Mouse (Mus musculus) forebrain, embryonic 13.5 days (tissue): ENCODE results near the gene Praf2. TPM values are rescaled to one million over a fixed set of nuclear protein-coding genes. Genes with fewer than 3 reads are reported as not detected.
"Not testable (repeated sequence)": the region's sequence is repeated elsewhere in the genome, so short reads cannot be mapped to it uniquely, and the experiment has no call there.

Experiments used
- ATAC-seq: fragments of 200-750 bp; cut with Nextera tagmentation; 2 replicates; pipeline ENCODE4 v1.8.0; 2017
- H3K27ac ChIP-seq: fragments of 300-500 bp; sonication (generic); 2 replicates; pipeline ENCODE4 v1.5.1; 2015; ENCODE audit warnings: inconsistent platforms, mild to moderate bottlenecking, moderate library complexity
- H3K27me3 ChIP-seq: fragments of 300-500 bp; sonication (generic); 2 replicates; pipeline ENCODE4 v1.6.1; 2015; ENCODE audit warnings: mild to moderate bottlenecking, inconsistent platforms
- H3K36me3 ChIP-seq: fragments of 300-500 bp; sonication (generic); 2 replicates; pipeline ENCODE4 v1.6.1; 2015; ENCODE audit warnings: mild to moderate bottlenecking, inconsistent platforms; ENCODE audit not compliant: poor library complexity, severe bottlenecking
- H3K4me1 ChIP-seq: fragments of 300-500 bp; sonication (generic); 2 replicates; pipeline ENCODE4 v1.6.1; 2015; ENCODE audit warnings: inconsistent platforms
- H3K4me2 ChIP-seq: fragments of 300-500 bp; sonication (generic); 2 replicates; pipeline ENCODE4 v1.6.1; 2015; ENCODE audit warnings: inconsistent platforms, mild to moderate bottlenecking, moderate library complexity
- H3K4me3 ChIP-seq: fragments of 300-500 bp; sonication (generic); 2 replicates; pipeline ENCODE4 v1.5.1; 2015; ENCODE audit warnings: mild to moderate bottlenecking, inconsistent platforms
- H3K9ac ChIP-seq: fragments of 300-500 bp; sonication (generic); 2 replicates; pipeline ENCODE4 v1.6.1; 2015; ENCODE audit warnings: mild to moderate bottlenecking, inconsistent platforms
- H3K9me3 ChIP-seq: fragments of 300-500 bp; sonication (generic); replicated peaks from 2 replicates; pipeline ENCODE4 v1.6.1; 2016; ENCODE audit warnings: inconsistent platforms
- WGBS: fragments of 180-500 bp; shearing (Covaris S2); methylation state at CpG from one replicate; pipeline ENCODE4 v1.1.7; 2015; 5-methylcytosine and 5-hydroxymethylcytosine counted together
- polyA plus RNA-seq: library from polyadenylated mRNA; unstranded; fragments of >200 nt; fragmentation: Nextera tagmentation; extraction: Ambion mirVana; gene quantifications from 2 replicates; pipeline ENCODE4 v1.2.1, GENCODE M21; 2015

Gene Praf2
- polyA plus RNA-seq: 91.9 and 93.3 TPM in 2 replicates

GRCm38 (mm10) chrX:7728215-7728921, at the start of gene Praf2:
Praf2 (plus strand) TSS chrX:7728439.
- Histone ChIP-seq H3K36me3 (peaks cover 30% of the 10 kb centered on the region), H3K9me3 (no peaks in the 10 kb centered on the region), H3K4me2 (peak within 1 kb of the TSS; percentile 63), H3K9ac (peak within 1 kb of the TSS; percentile 62), H3K27me3 (no peaks in the 10 kb centered on the region), H3K27ac (no peak within 1 kb of the TSS), H3K4me3 (peak within 1 kb of the TSS; percentile 48), H3K4me1 (peaks cover 13% of the 10 kb centered on the region; the same call in 1 of the 2 replicates)
- peak; percentile 96 for ATAC-seq
- 15% methylated on average over 42 of the region's 42 CpGs for WGBS

GRCm38 (mm10) chrX:7678986-7679385, 49.3 kb upstream of the Praf2 start:
- Histone ChIP-seq H3K4me2 (no peak overlapping the region), H3K9ac (no peak overlapping the region), H3K36me3 (no peaks in the 10 kb centered on the region), H3K4me3 (no peak overlapping the region), H3K9me3 (no peaks in the 10 kb centered on the region; the same call in none of the 2 replicates), H3K4me1 (no peaks in the 10 kb centered on the region), H3K27ac (no peak overlapping the region), H3K27me3 (no peaks in the 10 kb centered on the region)
- WGBS: 51% methylated on average over 3 of the region's 3 CpGs
- ATAC-seq: no peak

GRCm38 (mm10) chrX:7679405-7680056, 48.7 kb upstream of the Praf2 start:
- no peak overlapping the region; the same call in 1 of the 2 replicates for H3K9ac ChIP-seq
- peak; percentile 96 for ATAC-seq
- WGBS: 13% methylated on average over 27 of the region's 27 CpGs

GRCm38 (mm10) chrX:7680057-7680412, 48.2 kb upstream of the Praf2 start:
- WGBS: 17% methylated on average over 12 of the region's 12 CpGs
- peak; percentile 50 for ATAC-seq

More at GRCm38 (mm10) chrX:7679405-7680056, 48.7 kb upstream of the Praf2 start:
- H3K27me3 ChIP-seq: no peaks in the 10 kb centered on the region
- H3K36me3 ChIP-seq: no peaks in the 10 kb centered on the region
- peak overlapping the region; percentile 25 for H3K4me3 ChIP-seq
- H3K4me2 ChIP-seq: peak overlapping the region; percentile 54
- no peak overlapping the region for H3K27ac ChIP-seq
- H3K4me1 ChIP-seq: no peaks in the 10 kb centered on the region
- H3K9me3 ChIP-seq: no peaks in the 10 kb centered on the region; the same call in none of the 2 replicates

GRCm38 (mm10) chrX:7680864-7681263, 47.4 kb upstream of the Praf2 start, which contains the start of gene Magix:
Magix (minus strand) TSS chrX:7681251.
- 64% methylated on average over 14 of the region's 14 CpGs for WGBS
- Histone ChIP-seq H3K9ac (no peak within 1 kb of the TSS), H3K27ac (no peak within 1 kb of the TSS), H3K4me2 (peak within 1 kb of the TSS; percentile 54), H3K36me3 (no peaks in the 10 kb centered on the region), H3K4me3 (peak within 1 kb of the TSS; percentile 25), H3K4me1 (no peaks in the 10 kb centered on the region), H3K9me3 (no peaks in the 10 kb centered on the region; the same call in 1 of the 2 replicates), H3K27me3 (no peaks in the 10 kb centered on the region)
- ATAC-seq: no peak

More at GRCm38 (mm10) chrX:7680057-7680412, 48.2 kb upstream of the Praf2 start:
- Histone ChIP-seq H3K27me3 (no peaks in the 10 kb centered on the region), H3K4me2 (peak overlapping the region; percentile 54), H3K36me3 (no peaks in the 10 kb centered on the region), H3K4me3 (peak overlapping the region; percentile 25), H3K27ac (no peak overlapping the region), H3K9ac (no peak overlapping the region; the same call in 1 of the 2 replicates), H3K4me1 (no peaks in the 10 kb centered on the region), H3K9me3 (no peaks in the 10 kb centered on the region; the same call in none of the 2 replicates)

- H3K27ac ChIP-seq: no peak overlapping the region
- H3K4me3 ChIP-seq: no peak overlapping the region
- ATAC-seq: no peak
- H3K9ac ChIP-seq: no peak overlapping the region
- no peaks in the 10 kb centered on the region for H3K4me1 ChIP-seq
- H3K4me2 ChIP-seq: no peak overlapping the region
- H3K36me3 ChIP-seq: no peaks in the 10 kb centered on the region
- no peaks in the 10 kb centered on the region for H3K27me3 ChIP-seq
- 91% methylated on average over 2 of the region's 2 CpGs for WGBS
- no peaks in the 10 kb centered on the region for H3K9me3 ChIP-seq
Measured at GRCm38 (mm10) chrX:7688321-7688720, 39.9 kb upstream of the Praf2 start.

- H3K4me2 ChIP-seq: no peak overlapping the region
- no peak overlapping the region for H3K4me3 ChIP-seq
- no peak overlapping the region for H3K9ac ChIP-seq
- H3K27ac ChIP-seq: no peak overlapping the region
- no peak for ATAC-seq
- no peaks in the 10 kb centered on the region for H3K36me3 ChIP-seq
- no peaks in the 10 kb centered on the region for H3K27me3 ChIP-seq
- WGBS: 67% methylated on average over 3 of the region's 3 CpGs
- H3K4me1 ChIP-seq: no peaks in the 10 kb centered on the region
- no peaks in the 10 kb centered on the region for H3K9me3 ChIP-seq
Measured at GRCm38 (mm10) chrX:7690486-7690885, 37.8 kb upstream of the Praf2 start.

- H3K27ac ChIP-seq: no peak overlapping the region
- no peaks in the 10 kb centered on the region for H3K9me3 ChIP-seq
- no peaks in the 10 kb centered on the region for H3K4me1 ChIP-seq
- H3K36me3 ChIP-seq: no peaks in the 10 kb centered on the region
- no peak overlapping the region for H3K4me3 ChIP-seq
- no peak for ATAC-seq
- WGBS: 34% methylated on average over 4 of the region's 4 CpGs
- no peaks in the 10 kb centered on the region for H3K27me3 ChIP-seq
- H3K4me2 ChIP-seq: no peak overlapping the region
- no peak overlapping the region for H3K9ac ChIP-seq
Measured at GRCm38 (mm10) chrX:7692862-7693261, 35.4 kb upstream of the Praf2 start.

- Histone ChIP-seq H3K9me3 (no peaks in the 10 kb centered on the region), H3K4me2 (peak overlapping the region; percentile 28), H3K27me3 (no peaks in the 10 kb centered on the region), H3K9ac (no peak overlapping the region), H3K27ac (no peak overlapping the region), H3K4me1 (peaks cover 7% of the 10 kb centered on the region; the same call in 1 of the 2 replicates), H3K4me3 (peak overlapping the region; percentile 54; the same call in 1 of the 2 replicates), H3K36me3 (peaks cover 10% of the 10 kb centered on the region)
- WGBS: 47% methylated on average over 6 of the region's 6 CpGs
- ATAC-seq: peak; percentile 41
Measured at GRCm38 (mm10) chrX:7696520-7696919, 31.7 kb upstream of the Praf2 start.

GRCm38 (mm10) chrX:7696954-7697381, 31.3 kb upstream of the Praf2 start, which contains the start of gene Gpkow:
Gpkow (plus strand) TSS chrX:7697131.
- Histone ChIP-seq H3K27ac (peak within 1 kb of the TSS; percentile 35; the same call in 1 of the 2 replicates), H3K4me3 (peak within 1 kb of the TSS; percentile 54), H3K4me1 (peaks cover 7% of the 10 kb centered on the region; the same call in 1 of the 2 replicates), H3K9me3 (no peaks in the 10 kb centered on the region), H3K9ac (peak within 1 kb of the TSS; percentile 63), H3K4me2 (peak within 1 kb of the TSS; percentile 62), H3K36me3 (peaks cover 11% of the 10 kb centered on the region), H3K27me3 (no peaks in the 10 kb centered on the region)
- 12% methylated on average over 33 of the region's 33 CpGs for WGBS
- peak; percentile 98 for ATAC-seq

GRCm38 (mm10) chrX:7713764-7714134, 14.5 kb upstream of the Praf2 start:
- H3K36me3 ChIP-seq, H3K27me3 ChIP-seq, H3K9me3 ChIP-seq, H3K4me1 ChIP-seq, ATAC-seq, H3K27ac ChIP-seq: not testable (repeated sequence)
- H3K9ac ChIP-seq: peak overlapping the region; percentile 48; the same call in 1 of the 2 replicates
- peak overlapping the region; percentile 35 for H3K4me3 ChIP-seq
- WGBS: 20% methylated on average over 5 of the region's 12 CpGs
- peak overlapping the region; percentile 58 for H3K4me2 ChIP-seq
